Mouse (Mus musculus) brain, embryonic 14.5 days (tissue): Measurements from ENCODE around the gene Ash1l.

Source experiments
- CTCF ChIP-seq: fragments of 200-500 bp; IDR thresholded peaks from 2 replicates; pipeline ENCODE4 v1.5.1; 2012; ENCODE audit warnings: inconsistent platforms, mild to moderate bottlenecking, moderate library complexity, borderline replicate concordance; ENCODE audit not compliant: insufficient read depth, insufficient read length; ENCODE audit errors: extremely low read depth
- POLR2A ChIP-seq: fragments of 200-500 bp; IDR thresholded peaks from 2 replicates; pipeline ENCODE4 v1.6.1; 2012; ENCODE audit warnings: mild to moderate bottlenecking, inconsistent platforms, borderline replicate concordance; ENCODE audit not compliant: poor library complexity, insufficient read depth, insufficient read length, severe bottlenecking; ENCODE audit errors: extremely low read depth

GRCm38 (mm10) chr3:88951327-88951800 is 942 bp downstream of the Ash1l start:
- TF ChIP-seq POLR2A (no peak), CTCF (no peak)
